Mouse (Mus musculus) stomach, embryonic 15.5 days (tissue): ENCODE results near the gene Agpat2. TPM values are rescaled to one million over a fixed set of nuclear protein-coding genes. Genes with fewer than 3 reads are reported as not detected.
A peak's percentile ranks its signal among the peaks of the same experiment; 100 is the strongest.

ENCODE experiments used
- ATAC-seq: fragments of 200-750 bp; cut with Nextera tagmentation; 2 replicates; pipeline ENCODE4 v1.8.0; 2017; ENCODE audit warnings: low read depth, moderate number of reproducible peaks, moderate TSS enrichment; ENCODE audit not compliant: insufficient read depth, low FRiP score
- H3K27ac ChIP-seq: fragments of 300-500 bp; sonication (generic); 2 replicates; pipeline ENCODE4 v1.5.1; 2015; ENCODE audit warnings: mild to moderate bottlenecking, inconsistent platforms
- H3K27me3 ChIP-seq: fragments of 300-500 bp; sonication (generic); replicated peaks from 2 replicates; pipeline ENCODE4 v1.6.1; 2015; ENCODE audit warnings: inconsistent platforms
- H3K36me3 ChIP-seq: fragments of 300-500 bp; sonication (generic); 2 replicates; pipeline ENCODE4 v1.6.1; 2015; ENCODE audit warnings: inconsistent platforms
- H3K4me1 ChIP-seq: fragments of 300-500 bp; sonication (generic); 2 replicates; pipeline ENCODE4 v1.6.1; 2015; ENCODE audit warnings: inconsistent platforms
- H3K4me2 ChIP-seq: fragments of 300-500 bp; sonication (generic); 2 replicates; pipeline ENCODE4 v1.6.1; 2015; ENCODE audit warnings: mild to moderate bottlenecking, inconsistent platforms
- H3K4me3 ChIP-seq: fragments of 300-500 bp; sonication (generic); replicated peaks from 2 replicates; pipeline ENCODE4 v1.5.1; 2015; ENCODE audit warnings: inconsistent platforms
- H3K9ac ChIP-seq: fragments of 300-500 bp; sonication (generic); 2 replicates; pipeline ENCODE4 v1.6.1; 2015; ENCODE audit warnings: inconsistent platforms
- H3K9me3 ChIP-seq: fragments of 300-500 bp; sonication (generic); 2 replicates; pipeline ENCODE4 v1.6.1; 2016; ENCODE audit warnings: inconsistent platforms
- WGBS: fragments of 180-500 bp; shearing (Covaris S2); methylation state at CpG from one replicate; pipeline ENCODE4 v1.1.7; 2015; 5-methylcytosine and 5-hydroxymethylcytosine counted together
- polyA plus RNA-seq: library from polyadenylated mRNA; unstranded; fragments of >200 nt; fragmentation: Nextera tagmentation; extraction: Ambion mirVana; gene quantifications from 2 replicates; pipeline ENCODE4 v1.2.1, GENCODE M21; 2015

Gene Agpat2
- polyA plus RNA-seq, 1 experiment from 2014 or later = 60.1 TPM

DNA sequence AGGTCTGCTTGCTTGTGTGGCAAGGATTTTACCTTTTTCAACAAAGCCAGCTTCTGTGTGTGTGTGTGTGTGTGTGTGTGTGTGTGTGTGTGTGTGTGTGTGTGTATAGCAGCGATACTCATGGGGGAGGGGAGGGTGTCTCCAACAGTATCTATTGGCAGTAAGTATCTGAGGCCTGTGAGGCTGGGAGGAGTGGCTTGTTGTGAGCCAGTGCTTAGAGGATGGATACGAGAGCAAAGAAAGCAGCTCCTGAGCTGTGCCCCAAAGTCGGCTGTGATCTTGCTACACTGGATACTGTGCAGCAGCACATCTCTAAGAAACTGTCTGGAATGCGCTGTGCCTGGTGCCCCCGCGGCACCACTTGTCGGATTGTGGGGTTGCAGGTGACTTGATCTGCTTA lies 13.7 kb upstream of the Agpat2 start:
- no peak overlapping the region for H3K4me3 ChIP-seq
- no peak for ATAC-seq
- 49% methylated on average over 7 of the region's 7 CpGs for WGBS
- H3K27me3 ChIP-seq = no peaks in the 10 kb centered on the region
- no peak overlapping the region for H3K4me2 ChIP-seq
- H3K36me3 ChIP-seq = no peaks in the 10 kb centered on the region
- no peak overlapping the region for H3K9ac ChIP-seq
- no peaks in the 10 kb centered on the region for H3K4me1 ChIP-seq
- no peak overlapping the region for H3K27ac ChIP-seq
- H3K9me3 ChIP-seq = no peaks in the 10 kb centered on the region

DNA sequence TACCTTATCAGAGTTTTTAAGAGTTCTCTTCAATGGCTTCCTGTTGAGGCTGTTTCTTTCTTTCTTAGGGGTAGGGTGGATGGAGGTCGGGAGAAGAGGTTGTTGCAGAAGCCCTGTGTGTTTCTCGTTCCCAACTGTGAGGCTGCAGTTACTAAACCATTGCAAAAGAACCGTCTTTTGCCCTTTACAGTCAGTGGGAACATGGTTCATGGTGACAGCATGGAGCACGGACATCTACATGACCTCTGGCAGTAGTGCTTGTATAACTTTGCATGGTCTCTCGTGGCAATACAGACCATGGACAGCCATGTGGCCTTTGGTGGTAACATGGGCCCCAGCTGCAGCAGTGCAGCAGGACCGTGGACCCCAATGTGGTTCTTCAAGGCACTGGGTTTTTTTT lies 13.1 kb upstream of the Agpat2 start:
- Histone ChIP-seq H3K4me1 (no peaks in the 10 kb centered on the region), H3K9me3 (no peaks in the 10 kb centered on the region), H3K27me3 (no peaks in the 10 kb centered on the region), H3K4me3 (no peak overlapping the region), H3K9ac (no peak overlapping the region), H3K4me2 (no peak overlapping the region), H3K27ac (no peak overlapping the region), H3K36me3 (no peaks in the 10 kb centered on the region)
- no peak for ATAC-seq
- WGBS = 69% methylated on average over 6 of the region's 6 CpGs

DNA sequence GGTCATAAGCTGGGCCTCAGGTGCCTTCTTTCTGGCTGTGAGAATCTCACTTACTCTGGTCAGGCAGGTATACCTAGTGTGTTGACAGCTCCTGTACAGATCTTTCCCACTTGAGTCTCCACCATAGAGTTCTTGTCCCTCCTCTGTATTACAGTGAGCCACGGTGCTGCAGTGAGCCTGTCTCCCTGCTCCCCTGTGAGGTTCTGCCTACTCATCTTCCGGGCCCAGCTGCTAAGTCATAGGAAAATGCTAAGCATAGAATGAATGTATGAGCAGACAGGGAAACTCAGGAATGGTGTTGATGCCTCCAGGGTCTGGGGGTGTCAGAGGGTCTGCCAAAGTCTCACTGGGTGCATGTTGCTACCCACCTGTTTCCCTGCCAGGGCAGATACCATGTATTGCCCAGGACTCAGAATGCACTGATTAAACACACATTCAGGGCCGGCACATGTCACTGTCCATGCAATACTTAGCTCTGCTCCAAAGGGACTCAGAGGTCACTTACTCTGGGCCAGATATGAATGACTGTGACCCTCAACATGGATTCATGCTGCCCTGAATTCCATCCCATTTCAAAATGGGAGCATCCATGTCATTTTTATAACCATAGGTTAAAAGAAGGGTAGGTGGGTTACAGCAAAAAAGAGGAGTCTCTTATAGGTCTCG lies 11.4 kb upstream of the Agpat2 start:
- Histone ChIP-seq H3K4me2 (no peak overlapping the region), H3K36me3 (no peaks in the 10 kb centered on the region), H3K9ac (no peak overlapping the region), H3K4me1 (no peaks in the 10 kb centered on the region), H3K9me3 (no peaks in the 10 kb centered on the region), H3K27ac (no peak overlapping the region), H3K4me3 (no peak overlapping the region), H3K27me3 (no peaks in the 10 kb centered on the region)
- 77% methylated on average over 4 of the region's 4 CpGs for WGBS
- no peak for ATAC-seq

DNA sequence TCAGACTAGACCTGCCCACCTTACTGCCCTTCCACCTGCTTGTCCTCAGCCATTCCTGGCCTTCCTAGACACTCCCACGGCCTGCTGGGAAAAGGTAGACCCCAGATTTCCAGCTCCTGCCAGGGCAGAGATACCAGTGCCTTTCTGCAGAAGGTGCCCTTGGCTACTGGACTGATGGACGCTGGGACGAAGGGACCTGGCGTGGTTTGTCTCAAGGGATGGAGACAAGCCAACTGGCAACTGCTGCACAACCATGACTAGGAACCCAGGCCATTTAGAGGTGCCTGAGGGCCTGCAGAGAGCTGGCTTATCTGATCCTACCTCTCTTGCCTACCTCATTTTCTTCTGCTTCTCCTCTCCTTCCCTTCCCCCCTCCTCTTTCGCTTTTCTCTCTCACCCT lies 10.7 kb upstream of the Agpat2 start:
- no peaks in the 10 kb centered on the region for H3K27me3 ChIP-seq
- no peak overlapping the region for H3K9ac ChIP-seq
- H3K4me2 ChIP-seq = no peak overlapping the region
- H3K36me3 ChIP-seq = no peaks in the 10 kb centered on the region
- no peak overlapping the region for H3K27ac ChIP-seq
- ATAC-seq = no peak
- H3K4me1 ChIP-seq = no peaks in the 10 kb centered on the region
- no peaks in the 10 kb centered on the region for H3K9me3 ChIP-seq
- 80% methylated on average over 5 of the region's 5 CpGs for WGBS
- no peak overlapping the region for H3K4me3 ChIP-seq

DNA sequence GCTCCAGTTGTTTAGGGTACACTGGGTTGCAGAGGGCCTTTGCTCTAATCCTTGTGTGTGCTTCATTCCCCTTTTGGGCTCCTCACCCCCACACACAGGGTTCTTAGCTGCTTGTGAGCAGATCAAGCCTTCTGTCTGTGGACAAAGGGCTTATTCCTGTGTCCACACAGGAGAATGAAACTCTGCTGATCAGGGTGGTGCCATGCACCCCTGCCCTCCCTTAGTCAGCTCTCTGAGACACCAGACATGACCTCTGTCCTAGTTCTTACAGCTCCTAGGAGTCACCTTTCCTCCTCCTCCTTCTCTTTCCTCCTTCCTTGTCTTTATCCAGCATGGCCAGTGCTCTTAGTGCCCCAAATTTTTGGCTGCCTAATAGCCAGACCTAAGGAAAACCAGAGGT lies 7.7 kb upstream of the Agpat2 start:
- Histone ChIP-seq H3K36me3 (no peaks in the 10 kb centered on the region), H3K27me3 (no peaks in the 10 kb centered on the region), H3K4me3 (no peak overlapping the region), H3K4me2 (no peak overlapping the region), H3K9ac (no peak overlapping the region), H3K27ac (peak overlapping the region; percentile 40; the same call in 1 of the 2 replicates), H3K9me3 (no peaks in the 10 kb centered on the region), H3K4me1 (peaks cover 8% of the 10 kb centered on the region; the same call in 1 of the 2 replicates)
- no peak for ATAC-seq

DNA sequence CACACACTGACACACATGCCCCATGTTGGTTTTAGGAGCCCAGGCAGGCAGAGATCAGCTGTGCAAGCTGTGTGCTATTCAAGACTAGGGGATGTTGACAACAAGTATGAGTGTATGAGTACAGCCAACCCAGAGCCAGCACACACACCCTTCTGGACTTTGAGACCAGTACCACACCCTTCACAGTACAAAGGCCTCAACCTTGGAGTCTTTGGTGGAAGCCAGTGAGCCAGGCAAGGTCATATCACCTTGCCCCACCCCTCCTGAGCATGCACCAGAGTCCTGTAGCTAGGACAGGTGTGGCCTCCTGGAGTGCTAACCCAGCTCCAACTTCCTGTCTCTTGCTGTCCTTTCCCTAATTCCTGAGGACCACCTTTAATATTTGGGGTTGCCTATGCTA lies 6.8 kb upstream of the Agpat2 start:
- Histone ChIP-seq H3K4me1 (peaks cover 16% of the 10 kb centered on the region), H3K9me3 (no peaks in the 10 kb centered on the region), H3K9ac (no peak overlapping the region), H3K4me2 (no peak overlapping the region), H3K27ac (peak overlapping the region; percentile 40; the same call in 1 of the 2 replicates), H3K4me3 (no peak overlapping the region), H3K36me3 (no peaks in the 10 kb centered on the region), H3K27me3 (no peaks in the 10 kb centered on the region)
- peak; percentile 85 for ATAC-seq

DNA sequence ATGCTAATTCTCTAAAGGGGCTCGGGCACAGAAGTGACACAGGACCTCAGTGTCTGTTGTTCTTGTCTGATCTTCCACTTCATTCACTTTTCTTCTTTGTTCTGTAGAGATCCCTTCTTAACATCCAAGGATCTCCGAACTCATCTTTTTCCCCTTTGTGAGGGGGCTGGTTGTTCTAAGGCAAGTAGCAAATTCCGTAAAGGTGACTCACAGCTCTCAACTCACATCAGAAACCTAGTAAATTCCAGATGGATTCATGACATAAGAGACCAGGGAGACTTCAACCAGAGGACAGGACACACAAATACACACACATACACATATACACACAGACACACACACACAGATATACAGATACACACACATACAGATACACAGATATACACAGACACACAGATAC lies 6.3 kb upstream of the Agpat2 start:
- Histone ChIP-seq H3K27ac (no peak overlapping the region), H3K27me3 (no peaks in the 10 kb centered on the region), H3K9me3 (no peaks in the 10 kb centered on the region), H3K4me3 (no peak overlapping the region), H3K9ac (no peak overlapping the region), H3K36me3 (no peaks in the 10 kb centered on the region), H3K4me1 (peaks cover 17% of the 10 kb centered on the region), H3K4me2 (no peak overlapping the region)
- WGBS = 75% methylated on average over 3 of the region's 3 CpGs
- no peak for ATAC-seq

DNA sequence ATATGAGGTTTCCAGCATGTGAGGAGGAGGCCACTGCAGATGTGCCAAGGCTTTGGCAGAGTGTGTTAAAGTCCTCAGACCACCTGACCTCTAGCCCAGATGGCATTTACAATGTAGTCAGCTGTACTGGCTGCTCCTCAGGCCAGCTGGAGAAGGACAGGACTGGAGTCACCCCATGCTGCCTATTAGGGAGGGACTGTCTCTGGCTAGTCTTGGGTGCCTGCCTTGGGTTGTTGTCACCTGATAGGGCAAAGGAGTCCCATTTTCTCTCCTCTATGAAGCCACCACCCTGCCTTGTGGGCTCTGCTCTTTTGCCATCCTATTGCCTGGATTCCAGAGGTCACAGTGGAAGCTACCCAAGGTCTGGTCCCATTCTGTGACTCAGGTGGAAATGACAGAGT lies 5.0 kb upstream of the Agpat2 start:
- no peaks in the 10 kb centered on the region for H3K36me3 ChIP-seq
- H3K4me2 ChIP-seq = no peak overlapping the region
- peaks cover 22% of the 10 kb centered on the region for H3K4me1 ChIP-seq
- no peak overlapping the region for H3K4me3 ChIP-seq
- H3K27ac ChIP-seq = no peak overlapping the region
- no peaks in the 10 kb centered on the region for H3K27me3 ChIP-seq
- ATAC-seq = no peak
- no peak overlapping the region for H3K9ac ChIP-seq
- H3K9me3 ChIP-seq = no peaks in the 10 kb centered on the region

DNA sequence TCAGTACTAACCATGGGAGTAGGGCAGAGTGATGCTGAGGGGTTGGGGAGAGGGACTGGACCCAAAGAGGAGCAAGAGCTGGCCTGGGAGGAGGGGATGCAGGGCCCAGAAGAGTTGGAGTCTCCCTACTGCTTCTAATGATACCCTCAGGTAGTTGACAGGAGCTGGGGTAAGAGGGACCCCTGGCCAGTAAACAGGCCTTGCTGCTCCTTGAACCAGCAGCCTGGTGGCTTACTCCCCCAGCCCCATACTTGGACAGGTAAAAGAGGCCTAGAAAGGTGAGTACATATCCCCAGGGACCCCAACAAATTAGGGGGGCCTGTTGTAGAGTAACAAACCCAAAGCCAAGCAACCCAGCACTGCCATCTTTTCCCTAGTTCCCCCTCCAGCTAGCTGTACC lies 4.6 kb upstream of the Agpat2 start:
- Histone ChIP-seq H3K27me3 (no peaks in the 10 kb centered on the region), H3K27ac (no peak overlapping the region), H3K4me3 (no peak overlapping the region), H3K4me2 (no peak overlapping the region), H3K9me3 (no peaks in the 10 kb centered on the region), H3K36me3 (no peaks in the 10 kb centered on the region), H3K4me1 (peaks cover 22% of the 10 kb centered on the region), H3K9ac (no peak overlapping the region)
- no peak for ATAC-seq

DNA sequence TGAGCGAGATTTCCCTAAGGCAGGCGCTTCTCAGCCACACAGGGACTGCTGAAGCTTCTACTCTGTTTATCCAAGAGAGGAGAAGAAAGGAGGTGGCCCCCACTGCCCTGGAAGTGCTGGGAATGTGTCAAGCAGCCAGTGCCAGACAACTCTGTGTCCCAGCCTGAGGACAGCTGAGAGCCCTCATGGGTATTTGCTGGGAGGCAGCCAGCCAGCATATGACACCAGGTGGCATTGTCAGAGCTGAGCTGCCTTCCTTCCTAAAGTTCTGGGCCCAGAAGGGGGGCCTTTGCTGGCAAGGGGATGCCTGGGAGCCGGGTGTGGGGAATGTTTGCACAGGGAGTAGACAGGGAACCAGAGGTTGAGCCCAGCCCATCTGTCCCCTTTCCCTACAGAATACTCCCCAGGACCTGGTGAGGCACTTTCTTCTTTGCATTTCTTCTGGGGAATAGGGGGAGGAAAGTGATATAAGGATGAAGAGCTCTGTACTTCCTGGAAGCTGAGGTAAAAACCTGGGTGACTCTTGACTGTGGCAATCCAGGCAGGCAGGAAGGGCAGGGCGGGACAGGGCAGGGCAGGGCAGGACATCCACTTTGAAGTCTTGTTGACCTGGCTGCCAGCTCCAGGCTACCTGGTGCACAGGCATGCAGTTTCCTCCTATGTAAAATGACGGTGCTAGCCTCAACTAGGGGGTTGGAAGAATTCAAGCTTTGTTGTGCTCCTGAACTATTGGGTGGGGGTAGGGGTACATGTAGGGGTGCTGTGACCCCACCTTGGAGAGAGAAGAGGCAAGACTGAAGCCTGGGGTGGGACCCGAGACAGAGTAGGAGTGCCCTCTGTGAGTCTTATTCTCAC lies 3.1 kb upstream of the Agpat2 start:
- Histone ChIP-seq H3K4me3 (no peak overlapping the region), H3K36me3 (no peaks in the 10 kb centered on the region), H3K27ac (peak overlapping the region; percentile 77), H3K4me1 (peaks cover 33% of the 10 kb centered on the region), H3K9me3 (no peaks in the 10 kb centered on the region), H3K9ac (no peak overlapping the region; the same call in 1 of the 2 replicates), H3K27me3 (no peaks in the 10 kb centered on the region), H3K4me2 (no peak overlapping the region)
- ATAC-seq = no peak
- WGBS = 33% methylated on average over 6 of the region's 6 CpGs

DNA sequence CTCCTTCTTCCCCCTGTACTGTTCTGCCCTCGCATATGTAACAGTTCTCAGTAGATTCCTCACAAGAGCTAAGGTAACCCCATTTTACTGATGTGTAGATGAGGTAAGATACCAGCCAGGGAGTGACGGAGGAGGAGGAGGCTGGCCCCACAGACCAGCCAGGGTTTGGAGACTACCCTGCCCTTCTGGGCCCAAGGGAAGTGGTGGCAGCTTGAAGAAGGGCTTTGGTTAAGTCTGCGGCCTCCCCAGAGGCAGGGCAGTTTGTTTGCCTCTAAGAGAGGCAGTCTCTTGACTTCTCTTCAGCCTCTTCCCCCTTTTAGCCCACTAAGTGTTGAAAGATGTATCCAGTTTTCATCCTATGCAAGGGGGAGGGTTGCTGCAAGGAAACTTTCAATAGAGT lies 2.4 kb upstream of the Agpat2 start:
- peak overlapping the region; percentile 77 for H3K27ac ChIP-seq
- no peaks in the 10 kb centered on the region for H3K36me3 ChIP-seq
- 71% methylated on average over 3 of the region's 3 CpGs for WGBS
- no peak overlapping the region; the same call in 1 of the 2 replicates for H3K9ac ChIP-seq
- H3K4me3 ChIP-seq = no peak overlapping the region
- no peak overlapping the region for H3K4me2 ChIP-seq
- no peaks in the 10 kb centered on the region for H3K9me3 ChIP-seq
- no peaks in the 10 kb centered on the region for H3K27me3 ChIP-seq
- no peak for ATAC-seq
- peaks cover 33% of the 10 kb centered on the region for H3K4me1 ChIP-seq

DNA sequence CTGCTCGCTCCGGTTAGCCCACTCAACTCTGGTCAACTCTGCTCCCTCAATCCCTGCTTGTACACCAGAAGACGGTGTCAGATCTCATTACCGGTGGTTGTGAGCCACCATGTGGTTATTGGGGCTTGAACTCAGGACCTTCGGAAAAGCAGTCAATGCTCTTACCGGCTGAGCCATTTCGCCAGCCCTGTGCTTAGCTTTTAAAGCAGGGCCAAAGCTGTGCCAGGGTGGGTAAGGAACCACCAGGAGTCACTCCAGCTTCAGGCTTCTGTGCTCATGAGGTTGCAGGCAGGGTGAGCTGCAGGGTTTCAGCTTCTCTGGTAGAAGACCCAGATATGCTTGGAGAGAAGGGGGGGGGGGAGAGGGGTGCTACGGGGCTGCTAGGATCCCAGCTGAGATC lies 1.1 kb upstream of the Agpat2 start:
- Histone ChIP-seq H3K9ac (no peak overlapping the region), H3K9me3 (no peaks in the 10 kb centered on the region), H3K27ac (no peak overlapping the region), H3K4me3 (no peak overlapping the region), H3K4me2 (no peak overlapping the region), H3K36me3 (no peaks in the 10 kb centered on the region), H3K4me1 (peaks cover 39% of the 10 kb centered on the region), H3K27me3 (no peaks in the 10 kb centered on the region)
- WGBS = 85% methylated on average over 8 of the region's 8 CpGs
- no peak for ATAC-seq
